Mouse (Mus musculus) G1E (cell line): ENCODE data around the gene Eftud2. TPM values are rescaled to one million over a fixed set of nuclear protein-coding genes. Genes with fewer than 3 reads are reported as not detected.
A peak's percentile ranks its signal among the peaks of the same experiment; 100 is the strongest.

Experiments
- ATAC-seq: 2 replicates; pipeline ENCODE4 v1.8.0; 2016; ENCODE audit warnings: mild to moderate bottlenecking; ENCODE audit not compliant: insufficient number of reproducible peaks, poor library complexity, low FRiP score, severe bottlenecking; ENCODE audit errors: extremely low read depth
- DNase-seq: peaks from one replicate; pipeline ENCODE4 v3.0.0; 2012; ENCODE audit warnings: low spot score
- H3K27me3 ChIP-seq: 2 replicates; pipeline ENCODE4 v1.6.1; 2012; ENCODE audit warnings: mild to moderate bottlenecking, low read length, inconsistent platforms; ENCODE audit not compliant: insufficient read depth
- H3K36me3 ChIP-seq: replicated peaks from 2 replicates; pipeline ENCODE3; 2012; ENCODE audit warnings: mild to moderate bottlenecking, inconsistent platforms
- H3K4me1 ChIP-seq: 2 replicates; pipeline ENCODE4 v1.6.1; 2012; ENCODE audit warnings: low read depth, low read length, inconsistent platforms, mixed read lengths; ENCODE audit not compliant: insufficient read depth
- H3K4me3 ChIP-seq: 2 replicates; pipeline ENCODE4 v1.5.1; 2012; ENCODE audit warnings: low read depth, mild to moderate bottlenecking, inconsistent platforms, low read length, moderate library complexity, mixed read lengths
- H3K9me3 ChIP-seq: replicated peaks from 2 replicates; pipeline ENCODE4 v1.6.1; 2012; ENCODE audit warnings: inconsistent platforms
- CTCF ChIP-seq: IDR thresholded peaks from 2 replicates; pipeline ENCODE4 v1.5.1; 2012; ENCODE audit warnings: low read depth, low read length, inconsistent platforms, mixed read lengths
- GATA1 ChIP-seq: IDR thresholded peaks from 2 replicates; pipeline ENCODE4 v1.6.1; 2012; ENCODE audit warnings: borderline replicate concordance, low read length, inconsistent platforms, mixed read lengths
- GATA2 ChIP-seq: IDR thresholded peaks from 2 replicates; pipeline ENCODE4 v1.6.1; 2012; ENCODE audit warnings: low read depth, low read length, inconsistent platforms, borderline replicate concordance
- POLR2AphosphoS5 ChIP-seq: IDR thresholded peaks from 2 replicates; pipeline ENCODE4 v1.6.1; 2012; ENCODE audit warnings: low read depth, low read length, inconsistent platforms; ENCODE audit not compliant: insufficient replicate concordance
- TAL1 ChIP-seq: conservative IDR thresholded peaks from 2 replicates; pipeline ENCODE4 v1.6.1; 2012; ENCODE audit warnings: low read depth, low read length, inconsistent platforms, mixed read lengths
- polyA plus RNA-seq: library from polyadenylated mRNA; stranded (reverse); fragments of >175 nt; gene quantifications from 2 replicates; pipeline ENCODE4 v1.2.3, GENCODE M21; 2012
- total RNA-seq, 2 experiments: library from RNA; stranded (forward) in 1 of 2; stranded (reverse) in 1 of 2; fragments of 200-1000 nt in 1 of 2; fragments of >200 nt in 1 of 2; fragmentation: Nextera tagmentation in 1 of 2; gene quantifications; 2 replicates each; pipeline ENCODE4 v1.2.3; 2014 to 2017

Gene Eftud2
- total and polyA plus RNA-seq, 3 experiments: 109 to 335 (median 171) TPM

DNA sequence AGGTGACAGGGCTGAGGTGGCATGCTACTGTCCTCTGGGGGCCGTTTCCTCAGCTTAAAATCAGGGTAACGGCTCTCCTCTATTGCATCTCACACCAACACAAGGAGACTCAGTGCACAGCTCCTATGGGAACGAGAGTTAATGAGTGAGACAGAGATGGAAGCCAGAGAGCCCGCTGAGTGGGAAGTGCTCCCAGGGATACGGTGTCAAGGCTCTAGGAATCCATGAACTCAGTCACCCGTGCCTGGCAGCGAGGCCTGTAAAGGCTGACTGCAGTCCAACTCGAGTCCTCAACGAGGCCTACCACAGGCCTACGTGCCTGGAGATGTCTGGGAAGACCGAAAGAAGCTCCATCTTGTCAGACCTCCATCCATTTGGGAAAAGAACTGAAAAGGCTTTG is 21.8 kb downstream of the Eftud2 start:
- TF ChIP-seq POLR2AphosphoS5: no peak
- no peak for TF ChIP-seq TAL1
- TF ChIP-seq GATA1: no peak
- TF ChIP-seq GATA2: no peak
- TF ChIP-seq CTCF: no peak
- Histone ChIP-seq H3K4me1 (no peaks in the 10 kb centered on the region), H3K27me3 (no peaks in the 10 kb centered on the region), H3K4me3 (no peak overlapping the region), H3K36me3 (peaks cover 98% of the 10 kb centered on the region), H3K9me3 (no peaks in the 10 kb centered on the region)
- no peak for DNase-seq
- ATAC-seq: no peak

DNA sequence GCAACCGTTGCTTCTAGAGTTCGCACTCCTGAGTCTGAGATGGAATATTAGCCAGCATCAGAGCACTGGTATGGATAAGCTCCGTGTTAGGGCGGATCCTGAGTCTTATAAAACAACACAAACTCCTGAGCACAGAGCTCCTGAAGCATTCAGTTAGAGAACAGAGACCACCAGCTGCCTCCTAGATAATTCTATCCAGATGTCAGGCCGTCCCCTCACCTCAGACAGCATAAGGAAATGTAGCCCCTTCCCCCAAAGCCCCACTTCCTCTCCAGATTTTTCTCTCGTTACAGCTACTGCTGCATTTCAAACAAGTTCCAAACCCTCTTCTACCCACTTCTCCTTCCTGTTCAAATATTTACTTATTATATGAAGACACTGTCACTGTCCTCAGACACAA is 24.8 kb downstream of the Eftud2 start:
- no peak for ATAC-seq

DNA sequence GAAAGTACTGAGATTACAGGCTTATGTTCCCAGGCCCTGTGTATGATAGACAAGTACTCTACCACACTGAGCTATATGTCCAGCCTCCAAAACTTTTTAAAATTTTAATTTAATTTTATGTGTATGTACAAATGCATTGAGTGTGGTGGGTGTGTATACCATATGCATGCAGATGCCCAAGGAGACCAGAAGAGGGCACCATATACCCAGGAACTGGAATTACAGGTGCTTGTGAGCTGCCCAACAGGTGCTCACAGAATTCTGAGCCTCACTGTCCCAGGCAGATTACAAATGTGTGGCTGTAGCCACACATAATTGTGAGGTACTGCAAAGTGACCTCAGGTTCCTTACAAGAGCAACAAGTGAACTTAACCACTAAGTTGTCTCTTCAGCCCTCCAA is 27.0 kb downstream of the Eftud2 start:
- TF ChIP-seq CTCF (peak; percentile 33; the same call in 1 of the 2 replicates), TAL1 (no peak)
- H3K36me3 ChIP-seq: peaks cover 99% of the 10 kb centered on the region
- ATAC-seq: no peak

More for the DNA sequence above, 24.8 kb downstream of the Eftud2 start:
- TF ChIP-seq CTCF: no peak
- TF ChIP-seq POLR2AphosphoS5: no peak
- no peak for TF ChIP-seq GATA1
- TF ChIP-seq TAL1: no peak
- TF ChIP-seq GATA2: no peak
- H3K4me3 ChIP-seq: no peak overlapping the region
- no peaks in the 10 kb centered on the region for H3K4me1 ChIP-seq
- H3K27me3 ChIP-seq: no peaks in the 10 kb centered on the region
- H3K36me3 ChIP-seq: peaks cover 99% of the 10 kb centered on the region
- DNase-seq: no peak
- no peaks in the 10 kb centered on the region for H3K9me3 ChIP-seq

DNA sequence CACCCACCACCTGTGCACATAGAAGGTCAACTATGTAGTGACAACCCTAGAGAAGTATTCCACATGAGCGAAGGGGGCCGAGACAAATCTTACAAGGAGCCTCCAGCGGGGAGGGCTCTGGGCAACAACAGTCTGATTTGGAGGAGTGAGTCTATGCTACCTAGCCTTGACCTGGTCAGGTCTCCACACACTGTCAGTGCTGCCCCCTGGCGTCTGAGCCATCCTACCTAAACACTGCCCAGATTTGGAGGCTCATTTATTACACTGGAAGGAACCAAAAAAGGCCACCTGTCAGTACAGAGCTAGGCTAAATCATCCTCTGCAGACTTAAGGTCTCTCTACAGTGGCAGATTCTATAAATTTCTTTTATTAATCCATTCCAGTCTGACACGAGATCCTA is 28.9 kb downstream of the Eftud2 start:
- no peak for TF ChIP-seq CTCF
- TF ChIP-seq TAL1: no peak
- no peak for TF ChIP-seq POLR2AphosphoS5
- TF ChIP-seq GATA1: no peak
- no peak for TF ChIP-seq GATA2
- H3K4me3 ChIP-seq: no peak overlapping the region
- H3K36me3 ChIP-seq: peaks cover 99% of the 10 kb centered on the region
- H3K9me3 ChIP-seq: no peaks in the 10 kb centered on the region
- ATAC-seq: no peak
- H3K4me1 ChIP-seq: no peaks in the 10 kb centered on the region
- DNase-seq: no peak
- H3K27me3 ChIP-seq: no peaks in the 10 kb centered on the region

More for the DNA sequence above, 27.0 kb downstream of the Eftud2 start:
- no peak for DNase-seq
- no peak overlapping the region for H3K4me3 ChIP-seq
- no peaks in the 10 kb centered on the region for H3K9me3 ChIP-seq
- H3K27me3 ChIP-seq: no peaks in the 10 kb centered on the region
- H3K4me1 ChIP-seq: no peaks in the 10 kb centered on the region

DNA sequence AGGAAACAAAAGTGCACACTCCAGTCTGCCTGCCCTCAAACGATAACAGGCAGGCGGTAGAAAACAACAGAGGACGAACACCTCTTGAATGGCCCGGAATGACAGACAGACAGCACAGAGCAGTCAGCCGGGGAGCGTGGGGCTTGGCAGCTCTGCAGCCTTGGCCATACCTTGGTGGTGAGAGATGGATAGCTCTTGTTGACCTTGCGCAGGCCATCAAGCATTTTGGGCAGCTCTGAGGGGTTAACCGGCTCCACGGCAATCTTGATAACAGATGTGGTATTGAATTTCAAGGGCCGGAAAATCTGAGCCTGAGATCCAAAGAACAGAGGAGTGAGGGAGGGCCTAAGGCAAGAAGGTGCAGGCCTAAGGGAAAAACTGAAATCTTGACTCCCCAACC is 34.9 kb downstream of the Eftud2 start:
- ATAC-seq (no peak), DNase-seq (no peak)
- no peak overlapping the region for H3K4me3 ChIP-seq
- peaks cover 100% of the 10 kb centered on the region for H3K36me3 ChIP-seq
- H3K9me3 ChIP-seq: no peaks in the 10 kb centered on the region
- no peaks in the 10 kb centered on the region for H3K27me3 ChIP-seq
- H3K4me1 ChIP-seq: no peaks in the 10 kb centered on the region; the same call in 1 of the 2 replicates
- TF ChIP-seq GATA1: no peak

DNA sequence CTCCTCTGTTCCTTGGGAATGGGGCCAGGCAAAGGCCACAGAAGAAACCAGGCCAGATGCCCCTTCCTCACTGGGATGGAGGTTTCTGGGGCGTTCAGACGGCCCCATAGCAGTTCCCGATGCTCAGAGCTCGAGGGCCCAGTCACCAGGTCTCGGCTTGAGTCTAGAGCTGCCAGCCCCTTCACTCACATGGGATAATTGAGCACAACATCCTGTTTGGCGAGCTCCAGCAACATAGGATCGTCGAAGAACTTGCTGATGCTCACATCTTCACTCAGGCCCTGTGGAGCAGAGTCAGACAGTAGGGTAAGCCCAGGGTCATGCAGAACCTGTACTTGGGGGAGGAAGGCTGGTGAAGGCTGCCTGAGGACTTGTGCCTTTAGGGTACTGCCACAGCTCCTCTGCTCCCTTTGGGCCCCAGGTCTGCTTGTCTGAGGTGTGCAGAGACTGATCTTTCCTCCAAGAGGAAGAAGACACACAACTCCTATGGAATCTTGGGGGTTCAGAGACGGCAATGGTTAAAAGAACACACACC is 42.1 kb downstream of the Eftud2 start:
- H3K4me3 ChIP-seq: no peak overlapping the region
- no peaks in the 10 kb centered on the region for H3K9me3 ChIP-seq
- DNase-seq (no peak), ATAC-seq (no peak)
- no peaks in the 10 kb centered on the region for H3K27me3 ChIP-seq
- H3K4me1 ChIP-seq: no peaks in the 10 kb centered on the region
- peaks cover 85% of the 10 kb centered on the region for H3K36me3 ChIP-seq
- TF ChIP-seq GATA2: no peak

DNA sequence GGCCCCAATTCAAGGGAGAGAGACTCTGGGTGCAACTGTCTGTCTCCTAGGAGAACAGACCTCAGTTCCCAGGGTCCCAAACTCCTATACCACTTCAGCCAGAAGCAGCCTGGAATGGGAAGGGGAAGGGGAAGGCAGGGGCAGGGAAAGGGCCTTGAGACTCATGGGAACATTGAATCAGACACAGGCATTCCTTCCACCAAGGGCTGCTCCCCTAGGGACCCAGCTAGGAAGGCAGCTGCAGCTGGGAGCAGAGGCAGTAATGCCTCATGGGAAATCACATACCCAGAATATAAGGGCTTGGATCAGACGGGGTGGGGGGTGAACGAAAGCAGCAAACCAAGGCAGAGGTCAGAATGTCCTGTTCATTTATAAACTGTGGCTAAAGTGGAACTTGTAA is 42.7 kb downstream of the Eftud2 start:
- Histone ChIP-seq H3K4me3 (no peak overlapping the region), H3K4me1 (no peaks in the 10 kb centered on the region), H3K36me3 (peaks cover 80% of the 10 kb centered on the region), H3K27me3 (peaks cover under 1% of the 10 kb centered on the region; the same call in 1 of the 2 replicates), H3K9me3 (no peaks in the 10 kb centered on the region)
- TF ChIP-seq TAL1 (no peak), GATA2 (no peak), CTCF (no peak), POLR2AphosphoS5 (no peak), GATA1 (no peak)
- no peak for ATAC-seq
- DNase-seq: no peak
